Mouse (Mus musculus) layer of hippocampus, postnatal 14 days (tissue): Measurements from ENCODE around the gene Trappc6b. TPM values are rescaled to one million over a fixed set of nuclear protein-coding genes. Genes with fewer than 3 reads are reported as not detected.
A peak's percentile ranks its signal among the peaks of the same experiment; 100 is the strongest.

Experiments
- DNase-seq, 2 experiments: peaks; one replicate each; pipeline ENCODE4 v3.0.0; 2021 to 2022; ENCODE audit warnings: low spot score in 2 of 2, mixed read lengths in 1 of 2
- total RNA-seq, 2 experiments: library from RNA; stranded (reverse); gene quantifications; 2 replicates each; pipeline ENCODE4 v1.2.3; 2021

Gene Trappc6b
- total RNA-seq, 2 experiments from 2014 or later: 104 to 119 TPM

GRCm38 (mm10) chr12:59056222-59056621 is 5.0 kb downstream of the Trappc6b start:
- DNase-seq: no peak

GRCm38 (mm10) chr12:59055196-59055850 is 5.9 kb downstream of the Trappc6b start:
- no peak for DNase-seq

DNA sequence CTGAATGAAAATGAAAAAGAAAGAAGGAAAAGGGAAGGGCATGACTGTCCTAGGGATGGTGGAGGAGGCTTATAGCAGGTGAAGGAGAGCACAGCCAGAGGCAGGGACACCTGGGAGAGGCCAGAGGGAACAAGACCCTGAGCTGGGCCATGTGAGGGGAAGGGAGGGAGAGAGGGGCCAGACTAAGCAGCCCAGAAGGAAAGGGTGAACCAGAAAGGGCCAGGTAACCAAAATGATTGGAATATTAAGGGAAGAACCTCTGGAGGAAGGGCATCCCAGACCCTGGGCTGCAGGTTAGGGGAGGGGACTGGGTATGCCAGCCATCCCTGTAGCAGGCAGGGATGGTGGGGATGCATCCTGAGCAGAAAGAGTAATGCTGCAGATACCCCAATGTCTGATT is 7.3 kb downstream of the Trappc6b start:
- no peak for DNase-seq

DNA sequence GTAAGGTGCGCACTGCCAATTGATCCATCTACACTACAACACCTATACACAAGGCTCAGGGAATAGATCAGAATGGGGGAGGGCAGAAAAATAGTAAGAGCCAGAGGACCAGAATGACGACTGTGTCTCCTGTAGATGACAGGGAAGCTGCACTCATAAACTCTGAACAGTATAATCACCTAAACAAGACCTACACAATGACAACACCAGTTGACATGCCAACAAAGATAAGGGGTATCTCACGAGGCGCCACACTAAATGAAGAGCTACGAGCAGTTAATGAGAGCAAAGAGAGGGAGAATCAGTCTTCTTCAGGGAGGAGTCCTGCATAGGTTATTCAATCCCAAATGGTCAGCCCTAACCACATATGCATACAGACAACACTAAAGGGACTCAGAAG is 8.1 kb downstream of the Trappc6b start:
- no peak for DNase-seq

GRCm38 (mm10) chr12:59052470-59052869 is 8.8 kb downstream of the Trappc6b start:
- no peak for DNase-seq

DNA sequence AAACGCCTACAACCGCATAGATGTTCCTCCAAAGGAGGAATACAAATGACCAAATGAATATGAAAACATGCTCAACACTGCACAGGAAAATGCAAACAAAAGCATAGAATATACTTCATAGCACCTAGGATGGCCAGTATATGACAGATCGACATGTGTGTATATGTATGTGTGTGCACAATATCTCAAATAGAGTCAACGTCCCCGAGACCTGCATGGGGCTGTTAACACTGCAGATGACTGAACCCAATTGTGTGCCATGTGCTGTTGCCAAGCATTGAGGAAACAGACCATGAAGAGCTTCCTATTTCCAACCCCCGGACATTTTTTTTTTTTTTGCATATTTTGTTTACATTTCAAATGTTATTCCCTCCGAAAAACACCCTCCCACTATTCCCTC is 20.4 kb downstream of the Trappc6b start:
- DNase-seq: no peak

GRCm38 (mm10) chr12:59039971-59040844 is 21.1 kb downstream of the Trappc6b start:
- no peak for DNase-seq

GRCm38 (mm10) chr12:59039162-59039970 is 21.9 kb downstream of the Trappc6b start:
- no peak for DNase-seq

- no peak for DNase-seq
Observed at GRCm38 (mm10) chr12:59032101-59032500, 29.2 kb downstream of the Trappc6b start.

- no peak for DNase-seq
Observed at GRCm38 (mm10) chr12:59021306-59021705, 40.0 kb downstream of the Trappc6b start.

DNA sequence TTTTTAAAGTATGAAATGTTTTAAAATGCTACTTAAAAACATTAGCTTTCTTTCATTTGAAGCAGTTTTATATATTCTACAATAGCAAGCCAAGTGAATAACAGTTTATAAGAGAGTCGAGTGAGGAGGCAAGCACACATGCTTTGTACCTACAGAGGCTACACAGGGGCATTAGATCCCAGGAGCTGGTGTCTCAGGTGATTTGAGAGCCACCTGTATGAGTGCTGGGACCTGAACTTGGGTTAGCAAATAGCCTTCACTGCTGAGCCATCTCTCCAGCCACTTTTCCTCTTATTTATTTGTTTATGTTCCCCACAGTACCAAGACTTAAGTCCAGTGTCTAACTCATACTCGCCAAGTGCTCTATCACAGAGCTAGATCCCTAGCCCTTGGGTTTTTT is 41.4 kb downstream of the Trappc6b start:
- DNase-seq: no peak

- no peak for DNase-seq
Observed at GRCm38 (mm10) chr12:59017970-59018369, 43.3 kb downstream of the Trappc6b start.

- DNase-seq: peak; percentile 82 to 92
Observed at GRCm38 (mm10) chr12:59013234-59013633, 48.0 kb downstream of the Trappc6b start, which contains the start of gene Gemin2. Gene Gemin2 (plus strand): TSS chr12:59013393.

DNA sequence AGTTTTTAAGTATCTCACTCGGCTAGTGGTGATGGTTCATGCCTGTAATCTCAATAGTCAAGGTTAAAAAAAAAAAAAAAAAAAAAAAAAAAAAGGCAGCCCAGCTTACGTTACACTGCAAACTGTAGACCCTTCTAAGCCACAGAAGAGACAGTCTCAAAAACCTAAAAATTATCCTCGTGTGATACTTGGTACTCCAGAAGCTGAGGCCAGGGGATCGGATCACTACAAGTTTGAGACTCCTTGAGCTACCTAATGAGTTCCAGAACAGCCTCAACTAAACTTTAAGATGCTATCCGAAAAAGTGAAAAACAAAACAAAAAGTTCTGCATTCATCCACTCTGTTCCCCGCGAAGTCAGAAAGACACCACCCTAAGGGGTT is 48.6 kb downstream of the Trappc6b start:
- DNase-seq: no peak

GRCm38 (mm10) chr12:59011844-59012709 is 49.2 kb downstream of the Trappc6b start, which contains the start of gene Sec23a:
Gene Sec23a (minus strand): TSS chr12:59012017.
- peak; percentile 93 to 99 for DNase-seq

- no peak for DNase-seq
Observed at GRCm38 (mm10) chr12:59011275-59011843, 49.9 kb downstream of the Trappc6b start.

- no peak for DNase-seq
Observed at GRCm38 (mm10) chr12:59010482-59010881, 50.8 kb downstream of the Trappc6b start.
